Mouse (Mus musculus): Measurements from ENCODE around the gene Hnrnpk. TPM values are rescaled to one million over a fixed set of nuclear protein-coding genes. Genes with fewer than 3 reads are reported as not detected.
"Not testable (repeated sequence)": the region's sequence is repeated elsewhere in the genome, so short reads cannot be mapped to it uniquely, and the experiment has no call there.

Gene Hnrnpk
- total RNA-seq, 2 experiments from 2014 or later = 660 to 681 TPM

DNA sequence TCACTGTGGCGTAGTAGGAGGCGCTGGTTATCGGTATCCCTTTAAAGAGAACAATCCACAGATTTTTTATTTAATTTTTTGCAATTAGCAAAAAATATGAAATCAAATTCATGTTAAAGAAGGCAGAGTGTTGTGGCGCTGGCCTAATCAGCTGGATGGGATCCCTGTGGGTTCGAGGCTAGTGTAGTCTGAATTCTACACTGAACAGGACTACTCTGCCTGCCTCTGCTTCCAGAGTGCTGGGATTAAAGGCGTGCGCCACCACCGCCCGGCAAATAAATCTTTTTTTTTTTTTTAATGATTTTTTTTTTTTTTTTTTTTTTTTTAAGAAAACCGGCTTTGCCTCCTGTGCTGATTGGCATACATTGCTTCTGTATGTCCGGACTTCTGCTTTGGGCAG is 18.8 kb downstream of the Hnrnpk start:
- H3K27ac ChIP-seq = no peak overlapping the region
- DNase-seq (ENCODE audit: low spot score in 2 of 2) = no peak
- TF ChIP-seq CTCF (conservative IDR thresholded peaks at IDR 0.05) = no peak
- H3K4me3 ChIP-seq = peak overlapping the region; percentile 67

DNA sequence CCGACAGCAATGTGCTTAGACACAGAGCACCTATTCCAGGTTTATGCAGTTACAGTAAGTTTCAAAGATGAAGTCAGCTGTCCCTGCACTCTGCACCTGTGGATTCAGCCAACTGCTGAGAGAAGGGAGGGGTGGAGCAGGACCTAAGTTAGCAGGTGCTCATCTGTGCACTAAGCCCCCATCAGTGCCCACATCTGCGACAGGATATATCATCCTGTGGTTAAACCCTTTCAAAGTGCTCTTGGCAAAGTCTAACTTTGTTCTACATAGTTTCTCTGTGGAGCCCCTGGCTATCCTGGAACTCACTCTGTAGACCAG is 30.0 kb downstream of the Hnrnpk start:
- TF ChIP-seq CTCF (conservative IDR thresholded peaks at IDR 0.05) = no peak
- no peak overlapping the region for H3K4me3 ChIP-seq

DNA sequence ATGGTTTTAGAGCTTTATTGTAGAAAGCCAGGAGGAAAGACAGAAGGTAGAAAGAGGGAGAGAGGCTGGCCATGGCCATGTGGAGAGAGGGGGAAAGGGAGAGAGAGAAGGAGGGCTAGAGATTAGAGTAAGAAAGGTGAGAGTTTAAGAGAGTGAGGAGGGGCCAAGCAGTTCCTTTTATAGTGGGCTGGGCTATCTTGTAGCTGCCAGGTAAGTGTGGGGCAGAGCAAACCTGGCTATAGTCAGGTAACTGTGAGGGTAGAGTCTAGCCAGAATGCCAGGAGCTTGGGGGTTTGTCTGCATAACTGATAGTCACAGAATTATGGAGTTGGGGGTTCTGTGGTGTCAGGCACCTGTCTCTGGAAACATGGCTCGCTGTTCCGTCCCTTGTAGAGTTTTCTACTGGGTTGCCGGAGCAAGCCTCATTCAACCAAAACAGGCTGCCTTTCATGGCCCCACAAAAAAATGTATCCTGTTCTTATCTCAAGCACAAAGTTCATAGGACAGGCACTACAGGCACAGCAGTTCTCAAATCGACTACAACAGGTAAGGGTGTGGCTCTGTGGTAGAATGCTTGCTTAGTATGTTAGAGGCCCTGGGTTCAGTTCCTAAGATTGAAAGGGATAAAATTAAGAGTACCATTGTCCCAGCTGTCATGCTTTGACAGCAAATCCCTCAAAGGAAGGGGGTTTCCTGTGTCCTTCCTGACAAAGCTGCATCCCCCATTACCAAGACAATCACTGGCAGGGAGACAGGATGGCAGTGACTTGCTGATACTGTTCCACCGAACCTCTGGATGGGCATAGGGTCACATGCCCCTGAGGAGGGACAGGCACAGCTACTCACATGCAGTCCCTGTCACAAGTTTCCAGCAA is 30.6 kb downstream of the Hnrnpk start:
- Histone ChIP-seq H3K27ac (no peak overlapping the region), H3K4me3 (no peak overlapping the region)
- no peak for TF ChIP-seq CTCF (conservative IDR thresholded peaks at IDR 0.05)
- no peak for DNase-seq (ENCODE audit: low spot score in 2 of 2)

More for the DNA sequence above, 30.0 kb downstream of the Hnrnpk start:
- DNase-seq (ENCODE audit: low spot score in 2 of 2) = no peak
- H3K27ac ChIP-seq = no peak overlapping the region

DNA sequence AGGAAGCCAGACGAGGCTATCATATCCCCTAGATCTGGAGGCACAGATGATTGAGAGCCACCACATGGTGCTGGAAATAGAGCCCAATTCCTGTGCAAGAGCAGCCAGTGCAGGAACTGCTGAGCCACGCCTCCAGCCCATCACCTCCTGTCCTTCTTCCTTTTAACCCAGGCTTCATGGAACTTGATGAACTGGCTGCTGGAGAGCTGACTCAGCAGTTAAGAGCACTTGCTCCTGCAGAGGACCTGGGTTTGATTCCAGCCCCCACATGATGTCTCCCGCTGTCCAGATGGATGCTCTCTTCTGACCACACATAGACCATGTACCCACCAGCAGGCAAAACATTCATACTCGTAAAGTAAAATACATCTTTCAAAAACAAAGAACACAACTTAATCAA is 34.3 kb downstream of the Hnrnpk start:
- Histone ChIP-seq H3K4me3 (no peak overlapping the region), H3K27ac (no peak overlapping the region)
- DNase-seq (ENCODE audit: low spot score in 2 of 2) = no peak
- no peak for TF ChIP-seq CTCF (conservative IDR thresholded peaks at IDR 0.05)

DNA sequence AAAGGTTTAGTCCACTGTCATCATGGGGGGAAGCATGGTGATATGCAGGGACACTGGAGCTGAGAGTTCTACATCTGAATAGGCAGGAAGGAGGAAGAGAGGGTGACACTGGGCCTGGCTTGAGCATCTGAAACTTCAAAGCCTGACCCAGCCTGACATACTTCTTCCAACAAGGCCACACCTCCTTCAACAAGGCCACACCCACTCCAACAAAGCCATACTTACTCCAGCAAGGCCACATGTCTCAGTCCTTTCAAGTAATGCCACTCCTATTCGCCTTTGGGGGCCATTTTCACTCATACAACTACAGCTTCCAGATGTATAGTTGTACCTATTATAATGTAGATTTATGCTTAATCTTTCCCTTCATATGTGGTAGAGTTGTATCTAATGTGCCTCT is 35.5 kb downstream of the Hnrnpk start:
- TF ChIP-seq CTCF (conservative IDR thresholded peaks at IDR 0.05) = no peak
- no peak for DNase-seq (ENCODE audit: low spot score in 2 of 2)
- H3K27ac ChIP-seq = no peak overlapping the region
- H3K4me3 ChIP-seq = no peak overlapping the region

DNA sequence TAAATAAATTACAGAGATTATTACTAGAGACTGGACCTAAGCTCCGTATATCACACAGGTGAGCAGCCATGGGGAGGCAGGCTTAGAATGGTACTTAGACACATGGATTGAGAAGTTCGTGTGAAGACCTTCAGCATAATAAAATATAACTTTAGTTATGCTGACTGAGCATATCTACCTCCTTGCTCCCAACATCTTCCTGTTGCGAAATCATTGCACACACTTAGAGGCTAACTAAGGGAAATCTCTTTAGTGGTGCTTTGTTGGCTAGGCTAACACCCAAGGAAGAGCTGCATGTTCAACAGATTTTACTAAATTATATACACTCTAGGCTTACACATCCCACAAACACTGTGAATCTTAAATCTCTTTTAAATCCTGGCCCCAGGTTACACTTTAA is 36.8 kb downstream of the Hnrnpk start:
- TF ChIP-seq CTCF (conservative IDR thresholded peaks at IDR 0.05) = no peak
- Histone ChIP-seq H3K27ac (no peak overlapping the region), H3K4me3 (no peak overlapping the region)
- no peak for DNase-seq (ENCODE audit: low spot score in 2 of 2)

DNA sequence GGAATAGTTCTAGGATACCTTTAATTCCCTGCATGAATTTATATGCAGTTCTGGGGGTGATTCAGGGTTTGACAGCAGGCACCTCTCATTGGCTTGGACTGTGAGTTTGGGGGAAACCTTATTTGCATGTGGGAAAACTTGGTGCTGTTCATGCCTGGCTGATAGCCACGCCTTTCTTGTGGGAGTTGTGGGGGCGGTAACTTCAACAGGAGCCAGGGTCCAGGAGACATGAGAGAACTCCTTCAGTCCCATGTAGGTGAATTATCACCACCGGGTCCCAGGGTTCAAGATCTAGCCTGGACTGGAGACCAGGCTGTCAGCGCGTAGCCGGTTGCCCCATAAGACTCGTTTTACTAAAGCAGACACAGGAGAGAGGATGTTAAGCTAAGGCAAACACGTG is 38.0 kb downstream of the Hnrnpk start:
- not testable (repeated sequence) for H3K27ac ChIP-seq; DNase-seq (ENCODE audit: low spot score in 2 of 2); H3K4me3 ChIP-seq

DNA sequence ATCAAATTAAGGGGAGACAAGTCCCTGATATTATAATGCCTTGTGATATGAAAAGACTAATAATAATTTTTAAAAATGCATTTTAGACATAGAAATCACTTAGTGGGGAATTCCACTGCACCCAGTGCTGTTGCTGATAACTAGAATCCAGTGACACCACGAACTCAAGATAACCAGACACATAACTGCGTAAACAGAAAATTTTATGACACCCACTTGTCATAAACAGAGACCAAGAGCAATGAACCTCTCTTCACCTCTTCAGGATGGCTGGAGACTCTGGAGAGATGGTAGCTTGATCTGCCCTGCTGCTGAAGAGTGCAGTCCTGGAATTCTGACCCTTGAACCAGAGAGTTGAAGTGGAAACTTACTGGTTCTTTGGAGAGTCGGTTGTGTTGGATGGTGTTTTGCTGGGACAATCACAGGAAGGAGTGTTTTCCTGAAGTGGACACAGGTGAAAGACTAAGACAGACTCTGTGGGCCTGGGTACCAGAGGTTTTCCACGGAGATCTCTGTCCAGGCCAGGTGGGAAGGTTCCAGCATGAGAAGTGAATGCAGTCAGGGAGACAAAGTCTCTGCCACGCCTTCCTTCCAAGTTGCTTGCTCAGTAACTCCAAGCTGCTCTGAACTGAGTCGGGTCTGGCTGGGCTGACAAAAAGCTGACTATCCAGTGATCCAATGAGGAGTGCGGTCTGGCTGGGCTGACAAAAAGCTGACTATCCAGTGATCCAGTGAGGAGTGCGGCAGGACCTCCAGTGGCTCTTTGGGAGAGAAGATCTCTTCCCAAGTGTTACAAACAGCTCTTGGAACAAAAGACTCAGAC is 38.6 kb downstream of the Hnrnpk start:
- Histone ChIP-seq H3K4me3 (no peak overlapping the region), H3K27ac (no peak overlapping the region)
- DNase-seq (ENCODE audit: low spot score in 2 of 2) = no peak
- TF ChIP-seq CTCF (conservative IDR thresholded peaks at IDR 0.05) = no peak

DNA sequence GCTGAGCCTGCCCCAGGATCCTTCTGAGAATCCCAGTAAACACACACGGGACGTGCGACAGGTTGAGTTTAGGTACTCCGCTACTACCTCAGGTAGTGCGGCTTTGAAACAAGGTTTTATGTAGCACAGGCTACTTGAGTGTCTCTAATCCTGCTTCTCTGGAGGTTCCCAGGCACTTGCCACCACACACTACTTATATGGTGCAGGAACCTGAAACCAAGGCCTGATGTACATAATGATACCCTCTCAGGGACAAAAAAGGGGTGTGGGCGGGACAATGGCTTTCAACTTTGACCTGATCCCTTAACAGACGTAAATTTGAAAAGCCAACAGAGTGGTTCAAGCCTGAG is 43.9 kb downstream of the Hnrnpk start:
- H3K4me3 ChIP-seq = peak overlapping the region; percentile 54
- no peak for DNase-seq (ENCODE audit: low spot score in 2 of 2)
- no peak overlapping the region for H3K27ac ChIP-seq
- no peak for TF ChIP-seq CTCF (conservative IDR thresholded peaks at IDR 0.05)

DNA sequence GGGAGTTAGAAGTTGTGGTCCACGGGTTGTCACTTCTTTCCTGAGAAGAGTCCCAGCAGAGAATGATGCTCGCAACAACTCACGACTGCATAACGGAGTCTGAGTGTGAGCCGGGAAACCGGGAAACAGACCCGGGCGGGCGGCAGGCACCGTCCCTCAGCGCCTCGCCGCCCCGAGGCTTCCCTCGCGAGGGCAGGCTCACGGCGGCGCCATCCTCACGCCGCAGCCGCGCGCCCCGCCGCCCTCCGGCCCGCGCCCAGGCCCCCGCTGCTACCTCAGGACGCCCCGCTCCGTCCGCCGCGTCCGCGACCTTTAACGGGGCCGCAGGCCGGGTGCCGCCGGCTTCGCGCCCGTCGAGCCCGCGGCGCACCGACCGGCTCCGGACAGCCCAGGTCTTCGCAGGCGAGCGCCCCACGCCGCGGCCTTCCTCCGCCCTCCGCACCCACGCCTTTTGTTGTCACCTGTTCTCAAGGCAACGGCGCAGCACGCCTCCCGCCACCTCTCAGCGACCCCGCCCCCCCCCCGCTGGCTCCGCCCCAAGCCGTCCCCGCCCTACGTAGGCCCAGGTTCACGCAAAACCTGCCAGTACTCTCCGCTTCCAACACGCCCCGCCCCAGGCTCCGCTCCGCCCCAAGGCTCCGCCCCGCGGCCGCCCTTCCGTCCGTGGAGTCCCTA is 44.4 kb downstream of the Hnrnpk start, which contains the start of gene Kif27:
TSS of gene Kif27 (minus strand) at position 494 of the 675 bp plus-strand sequence.
- Histone ChIP-seq H3K4me3 (peak within 1 kb of the TSS; percentile 54), H3K27ac (no peak within 1 kb of the TSS)
- peak; percentile 51 to 59 for DNase-seq (ENCODE audit: low spot score in 2 of 2)
- no peak for TF ChIP-seq CTCF (conservative IDR thresholded peaks at IDR 0.05)

DNA sequence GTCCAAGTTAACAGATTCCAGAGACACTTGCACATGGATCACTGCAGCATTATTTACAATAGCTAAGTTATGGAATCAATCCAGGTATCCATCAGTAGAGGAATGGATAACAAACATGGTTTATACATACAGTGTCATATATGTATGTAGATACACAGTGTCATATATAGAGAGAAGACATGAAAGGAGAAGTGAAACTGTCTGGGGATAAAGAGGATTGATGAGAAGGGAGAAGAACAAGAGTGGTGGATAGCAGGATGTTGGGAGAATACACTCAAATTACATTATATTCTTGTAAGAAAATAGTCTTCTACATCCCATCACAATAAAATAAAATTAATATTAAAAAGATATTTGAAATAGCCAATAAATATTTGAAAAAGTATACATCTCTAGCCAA is 50.1 kb downstream of the Hnrnpk start:
- no peak for TF ChIP-seq CTCF (conservative IDR thresholded peaks at IDR 0.05)
- Histone ChIP-seq H3K27ac (no peak overlapping the region), H3K4me3 (no peak overlapping the region)
- no peak for DNase-seq (ENCODE audit: low spot score in 2 of 2)

DNA sequence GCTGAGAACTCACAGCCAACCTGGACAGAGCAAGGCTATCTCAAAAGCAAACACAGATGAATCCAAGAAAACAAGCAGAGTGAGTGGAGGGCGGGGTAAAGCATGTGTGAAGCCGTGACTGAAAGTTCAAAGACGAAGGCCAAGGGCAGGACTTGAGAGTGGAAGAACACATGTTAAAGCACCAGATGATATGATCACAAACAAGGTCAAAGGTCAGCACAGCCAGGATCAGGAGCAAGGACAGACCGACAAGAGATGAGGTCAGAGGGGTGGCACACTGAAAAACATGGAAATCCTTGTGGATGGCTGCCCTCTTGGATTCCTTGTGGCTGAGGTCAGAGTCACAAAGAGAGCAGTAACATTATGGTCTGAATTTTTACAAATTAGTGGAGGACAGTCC is 52.5 kb downstream of the Hnrnpk start:
- Histone ChIP-seq H3K27ac (no peak overlapping the region), H3K4me3 (no peak overlapping the region)
- no peak for DNase-seq (ENCODE audit: low spot score in 2 of 2)
- TF ChIP-seq CTCF (conservative IDR thresholded peaks at IDR 0.05) = no peak

DNA sequence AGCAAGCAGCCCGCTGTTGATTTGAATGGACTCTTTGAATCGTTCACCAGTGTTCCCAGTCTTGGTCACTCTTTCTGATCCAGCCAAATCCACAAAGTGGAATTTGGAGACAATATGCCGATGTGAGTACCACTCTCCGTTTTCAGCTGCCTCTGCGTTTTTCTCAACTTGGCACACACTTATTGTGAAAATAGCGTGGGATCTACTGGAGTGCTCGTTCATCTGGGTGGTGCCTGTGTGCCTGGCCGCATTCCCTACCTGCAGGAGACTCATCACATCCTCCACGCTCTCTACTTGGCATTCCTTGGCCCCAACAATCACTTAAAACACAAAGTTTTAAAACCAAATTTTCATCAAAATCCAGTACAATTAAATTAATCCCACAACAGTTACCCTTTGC is 58.6 kb downstream of the Hnrnpk start:
- peak in 1 of 2 experiments; percentile 20 for DNase-seq (ENCODE audit: low spot score in 2 of 2)
- no peak for TF ChIP-seq CTCF (conservative IDR thresholded peaks at IDR 0.05)
- Histone ChIP-seq H3K4me3 (peak overlapping the region; percentile 33; the same call in 1 of the 2 replicates), H3K27ac (no peak overlapping the region)

Small RNA genes lying within 50 kb of the gene (microRNA-seq; reads per million reads assigned to microRNA genes)
- 109 to 110 reads per million in 2 experiments for gene Mir7-1

Other genes starting within 250 kb of the Hnrnpk start
- 10 to 100 TPM; 28.4 to 34.9 TPM for gene Idnk, start 245.7 kb downstream of the Hnrnpk start, total RNA-seq (2021)
- 100 to 1,000 TPM; 139 to 143 TPM for gene Ubqln1, start 187.7 kb downstream of the Hnrnpk start, total RNA-seq (2021)
- gene Gkap1, start 127.6 kb downstream of the Hnrnpk start, total RNA-seq (2021) = 10 to 100 TPM; 21.6 to 22.0 TPM
- gene Kif27, start 44.2 kb downstream of the Hnrnpk start, total RNA-seq (2021) = 1 to 10 TPM; 3.3 TPM
- gene 2210016F16Rik, start 18.1 kb downstream of the Hnrnpk start, total RNA-seq (2021) = 1 to 10 TPM; 6.7 to 7.6 TPM
- 10 to 100 TPM; 16.8 to 17.9 TPM for gene Rmi1, start 1.1 kb downstream of the Hnrnpk start, total RNA-seq (2021)
- gene Slc28a3, start 207.5 kb upstream of the Hnrnpk start, total RNA-seq (2021) = under 1 TPM in 1 of 2 experiments, not detected in 1; 0.10 TPM